Mouse (Mus musculus): ENCODE data around the gene Lyrm7. TPM values are rescaled to one million over a fixed set of nuclear protein-coding genes. Genes with fewer than 3 reads are reported as not detected.

Lyrm7 gene
- total and polyA plus RNA-seq, 3 experiments = 18.2 to 64.4 (median 18.6) TPM

- Histone ChIP-seq H3K79me2 (replicated peaks; ENCODE audit: control insufficient read depth, extremely low read depth, insufficient read depth, poor library complexity, severe bottlenecking) (no peaks in the 10 kb centered on the region), H3K4me3 (replicated peaks in 1 of 3; ENCODE audit: low read depth in 2 of 3, low read length in 2 of 3, poor library complexity in 1 of 3) (no peak overlapping the region), H3K9me3 (replicated peaks; ENCODE audit: low read length) (no peaks in the 10 kb centered on the region), H3K27me3 (replicated peaks) (no peaks in the 10 kb centered on the region), H3K4me2 (ENCODE audit: insufficient read depth, low read depth, poor library complexity, severe bottlenecking) (no peak overlapping the region), H3K9ac (ENCODE audit: insufficient read depth, low read depth) (no peak overlapping the region), H3K27ac (ENCODE audit: insufficient read depth, low read depth) (no peak overlapping the region), H3K4me1 (ENCODE audit: control insufficient read depth in 1 of 2, insufficient read depth in 2 of 2) (peaks cover 5 to 8% of the 10 kb centered on the region in 2 experiments), H3K36me3 (replicated peaks in 1 of 2; ENCODE audit: control insufficient read depth in 1 of 2, insufficient read depth in 1 of 2, low read length in 1 of 2) (peaks cover 37 to 65% of the 10 kb centered on the region in 2 experiments)
- no peak for TF ChIP-seq ELF1 (IDR thresholded peaks at IDR 0.05; ENCODE audit: low read depth, low read length)
- TF ChIP-seq POLR2AphosphoS2 (IDR thresholded peaks at IDR 0.05; ENCODE audit: low read depth, low read length) = no peak
- dilution Hi-C loops (cut with MboI; ENCODE audit: extremely low pct_ligation_motif_present, extremely low pct_unique_long_range_greater_than_20kb, low sequenced_read_pairs) = no loop called here
- in situ Hi-C loops (cut with MboI; ENCODE audit: low pct_ligation_motif_present, low pct_unique_long_range_greater_than_20kb, low sequenced_read_pairs) = no loop called here
- DNase-seq (ENCODE audit: extremely low read depth) = no peak
These were observed 46.5 kb upstream of the Lyrm7 start for GRCm38 (mm10) chr11:54907259-54907658.

- Histone ChIP-seq H3K4me2 (ENCODE audit: insufficient read depth, low read depth, poor library complexity, severe bottlenecking) (no peak overlapping the region), H3K4me3 (replicated peaks in 1 of 3; ENCODE audit: low read depth in 2 of 3, low read length in 2 of 3, poor library complexity in 1 of 3) (no peak overlapping the region), H3K36me3 (replicated peaks in 1 of 2; ENCODE audit: control insufficient read depth in 1 of 2, insufficient read depth in 1 of 2, low read length in 1 of 2) (peaks cover 30 to 57% of the 10 kb centered on the region in 2 experiments), H3K4me1 (ENCODE audit: control insufficient read depth in 1 of 2, insufficient read depth in 2 of 2) (peaks cover 5 to 8% of the 10 kb centered on the region in 2 experiments), H3K27me3 (replicated peaks) (no peaks in the 10 kb centered on the region), H3K79me2 (replicated peaks; ENCODE audit: control insufficient read depth, extremely low read depth, insufficient read depth, poor library complexity, severe bottlenecking) (no peaks in the 10 kb centered on the region), H3K9me3 (replicated peaks; ENCODE audit: low read length) (no peaks in the 10 kb centered on the region), H3K27ac (ENCODE audit: insufficient read depth, low read depth) (no peak overlapping the region), H3K9ac (ENCODE audit: insufficient read depth, low read depth) (no peak overlapping the region)
- dilution Hi-C loops (cut with MboI; ENCODE audit: extremely low pct_ligation_motif_present, extremely low pct_unique_long_range_greater_than_20kb, low sequenced_read_pairs) = no loop called here
- DNase-seq (ENCODE audit: extremely low read depth) = no peak
- in situ Hi-C loops (cut with MboI; ENCODE audit: low pct_ligation_motif_present, low pct_unique_long_range_greater_than_20kb, low sequenced_read_pairs) = no loop called here
- TF ChIP-seq POLR2A (IDR thresholded peaks at IDR 0.05; ENCODE audit: low read depth, low read length) (0 out of 2 replicates have a peak, but pooled peaks have one; percentile 10), RCOR1 (conservative IDR thresholded peaks at IDR 0.05; ENCODE audit: low read depth, low read length) (no peak)
These were observed 45.8 kb upstream of the Lyrm7 start for GRCm38 (mm10) chr11:54906466-54906865.

- Histone ChIP-seq H3K9ac (ENCODE audit: insufficient read depth, low read depth) (no peak overlapping the region), H3K4me1 (ENCODE audit: control insufficient read depth in 1 of 2, insufficient read depth in 2 of 2) (peaks cover 5 to 8% of the 10 kb centered on the region in 2 experiments), H3K27ac (ENCODE audit: insufficient read depth, low read depth) (no peak overlapping the region), H3K4me2 (ENCODE audit: insufficient read depth, low read depth, poor library complexity, severe bottlenecking) (no peak overlapping the region), H3K9me3 (replicated peaks; ENCODE audit: low read length) (no peaks in the 10 kb centered on the region), H3K27me3 (replicated peaks) (no peaks in the 10 kb centered on the region), H3K79me2 (replicated peaks; ENCODE audit: control insufficient read depth, extremely low read depth, insufficient read depth, poor library complexity, severe bottlenecking) (no peaks in the 10 kb centered on the region), H3K4me3 (replicated peaks in 1 of 3; ENCODE audit: low read depth in 2 of 3, low read length in 2 of 3, poor library complexity in 1 of 3) (no peak overlapping the region), H3K36me3 (replicated peaks in 1 of 2; ENCODE audit: control insufficient read depth in 1 of 2, insufficient read depth in 1 of 2, low read length in 1 of 2) (peaks cover 24 to 52% of the 10 kb centered on the region in 2 experiments)
- no peak for DNase-seq (ENCODE audit: extremely low read depth)
- dilution Hi-C loops (cut with MboI; ENCODE audit: extremely low pct_ligation_motif_present, extremely low pct_unique_long_range_greater_than_20kb, low sequenced_read_pairs) (no loop called here), in situ Hi-C loops (cut with MboI; ENCODE audit: low pct_ligation_motif_present, low pct_unique_long_range_greater_than_20kb, low sequenced_read_pairs) (no loop called here)
- TF ChIP-seq POLR2A (IDR thresholded peaks at IDR 0.05; ENCODE audit: low read depth, low read length) (no peak), ZNF384 (IDR thresholded peaks at IDR 0.05; ENCODE audit: low read depth, low read length) (no peak), ZC3H11A (IDR thresholded peaks at IDR 0.05; ENCODE audit: low read depth, low read length) (no peak), ETS1 (conservative IDR thresholded peaks at IDR 0.05; ENCODE audit: low read depth, low read length) (no peak), HCFC1 (IDR thresholded peaks at IDR 0.05; ENCODE audit: low read depth, low read length) (no peak), NRF1 (IDR thresholded peaks at IDR 0.05; ENCODE audit: low read depth, low read length) (no peak), MAX (IDR thresholded peaks at IDR 0.05; ENCODE audit: low read length) (no peak), JUN (IDR thresholded peaks at IDR 0.05; ENCODE audit: insufficient read depth, low read depth, low read length) (no peak), UBTF (IDR thresholded peaks at IDR 0.05; ENCODE audit: low read depth, low read length) (no peak), IRF4 (IDR thresholded peaks at IDR 0.05; ENCODE audit: low read depth, low read length) (no peak), CHD2 (IDR thresholded peaks at IDR 0.05; ENCODE audit: low read length) (no peak), TBP (conservative IDR thresholded peaks at IDR 0.05; ENCODE audit: low read depth, low read length) (no peak), RCOR1 (conservative IDR thresholded peaks at IDR 0.05; ENCODE audit: low read depth, low read length) (no peak), PAX5 (IDR thresholded peaks at IDR 0.05; ENCODE audit: low read length) (no peak)
These were observed 45.2 kb upstream of the Lyrm7 start for GRCm38 (mm10) chr11:54905931-54906330.
